8 mouse cellular contexts compared by ENCODE assay signal in genomic region chr12:25092751-25093211, GRCm38 (mm10). TPM values are rescaled to one million over a fixed set of nuclear protein-coding genes. Genes with fewer than 3 reads are reported as not detected.
DNase-seq lines count a peak whose midpoint lies in the region; ATAC-seq and TF ChIP-seq lines count a peak whose summit lies in the region.

No protein-coding gene starts in this region.

- peaks cover 5% of the 10 kb centered on the region for H3K4me1 ChIP-seq in brown adipose tissue, adult 24 weeks (ENCODE audit: control insufficient read depth, insufficient read depth, insufficient read length, low read length)
- H3K4me1 ChIP-seq in forebrain, embryonic 15.5 days = peaks cover 30% of the 10 kb centered on the region
- peaks cover 14% of the 10 kb centered on the region; the same call in 1 of the 2 replicates for H3K4me1 ChIP-seq in hindbrain, postnatal 0 days (ENCODE audit: insufficient read depth, low read length)
- peaks cover 27% of the 10 kb centered on the region for H3K4me1 ChIP-seq in limb, embryonic 15.5 days
- peaks cover 36% of the 10 kb centered on the region for H3K4me1 ChIP-seq in midbrain, embryonic 16.5 days (ENCODE audit: control insufficient read depth, insufficient read depth, low read length)

- 0 out of 2 replicates have a peak, but pooled peaks cover 3% of the 10 kb centered on the region for H3K27me3 ChIP-seq in forebrain, embryonic 15.5 days
- no peaks in the 10 kb centered on the region for H3K27me3 ChIP-seq in hindbrain, postnatal 0 days (ENCODE audit: insufficient read depth, low read length)
- H3K27me3 ChIP-seq in limb, embryonic 15.5 days = no peaks in the 10 kb centered on the region
- no peaks in the 10 kb centered on the region for H3K27me3 ChIP-seq in midbrain, embryonic 16.5 days (ENCODE audit: control insufficient read depth, insufficient read depth, low read depth, low read length)

- H3K4me2 ChIP-seq in forebrain, embryonic 15.5 days (replicated peaks) = peak overlapping the region; percentile 58
- peak overlapping the region; percentile 95 for H3K4me2 ChIP-seq in hindbrain, postnatal 0 days (ENCODE audit: low read depth, low read length)
- peak overlapping the region; percentile 62 for H3K4me2 ChIP-seq in limb, embryonic 15.5 days
- peak overlapping the region; percentile 65 for H3K4me2 ChIP-seq in midbrain, embryonic 16.5 days (ENCODE audit: low read length)

- H3K9me3 ChIP-seq in forebrain, embryonic 15.5 days = no peaks in the 10 kb centered on the region
- no peaks in the 10 kb centered on the region for H3K9me3 ChIP-seq in hindbrain, postnatal 0 days (ENCODE audit: low read length)
- H3K9me3 ChIP-seq in limb, embryonic 15.5 days = no peaks in the 10 kb centered on the region
- no peaks in the 10 kb centered on the region for H3K9me3 ChIP-seq in midbrain, embryonic 16.5 days (replicated peaks; ENCODE audit: control insufficient read depth, low read length, poor library complexity, severe bottlenecking)

- DNase-seq in frontal cortex, postnatal 36 days (ENCODE audit: low spot score in 2 of 2) = peak; percentile 24 to 47
- DNase-seq in frontal cortex, adult 2 months (ENCODE audit: extremely low spot score in 1 of 2, low spot score in 1 of 2) = no peak
- DNase-seq in hindbrain, postnatal 0 days (ENCODE audit: low spot score) = peak; percentile 58
- peak; percentile 67 for DNase-seq in thymus, postnatal 25 days

- WGBS in forebrain, embryonic 15.5 days = 2% methylated on average over 17 of the region's 17 CpGs
- 3% methylated on average over 17 of the region's 17 CpGs for WGBS in hindbrain, postnatal 0 days
- 2% methylated on average over 17 of the region's 17 CpGs for WGBS in limb, embryonic 15.5 days
- 4% methylated on average over 17 of the region's 17 CpGs for WGBS in midbrain, embryonic 16.5 days

- peak overlapping the region; percentile 50 for H3K4me3 ChIP-seq in brown adipose tissue, adult 24 weeks (ENCODE audit: insufficient read depth, low read depth, low read length)
- peak overlapping the region; percentile 41 for H3K4me3 ChIP-seq in forebrain, embryonic 15.5 days
- H3K4me3 ChIP-seq in hindbrain, postnatal 0 days (ENCODE audit: low read length) = peak overlapping the region; percentile 39
- peak overlapping the region; percentile 35 for H3K4me3 ChIP-seq in limb, embryonic 15.5 days
- H3K4me3 ChIP-seq in midbrain, embryonic 16.5 days (ENCODE audit: low read depth, low read length) = peak overlapping the region; percentile 28

- no peak for ATAC-seq in forebrain, embryonic 15.5 days (replicated peaks)
- no peak for ATAC-seq in hindbrain, postnatal 0 days
- ATAC-seq in limb, embryonic 15.5 days (ENCODE audit: insufficient number of reproducible peaks, low FRiP score, low TSS enrichment, low read depth) = no peak
- 0 out of 2 replicates have a peak, but pooled peaks have one; percentile 3 for ATAC-seq in midbrain, embryonic 16.5 days

- H3K27ac ChIP-seq in brown adipose tissue, adult 24 weeks (replicated peaks; ENCODE audit: low read depth, low read length) = no peak overlapping the region
- H3K27ac ChIP-seq in forebrain, embryonic 15.5 days (replicated peaks) = peak overlapping the region; percentile 64
- peak overlapping the region; percentile 54; the same call in 1 of the 2 replicates for H3K27ac ChIP-seq in hindbrain, postnatal 0 days
- H3K27ac ChIP-seq in limb, embryonic 15.5 days = peak overlapping the region; percentile 35; the same call in 1 of the 2 replicates
- no peak overlapping the region for H3K27ac ChIP-seq in midbrain, embryonic 16.5 days (ENCODE audit: low read length)

- no peaks in the 10 kb centered on the region for H3K36me3 ChIP-seq in forebrain, embryonic 15.5 days
- no peaks in the 10 kb centered on the region for H3K36me3 ChIP-seq in hindbrain, postnatal 0 days (ENCODE audit: insufficient read depth, low read length)
- H3K36me3 ChIP-seq in limb, embryonic 15.5 days = no peaks in the 10 kb centered on the region
- no peaks in the 10 kb centered on the region for H3K36me3 ChIP-seq in midbrain, embryonic 16.5 days (ENCODE audit: control insufficient read depth, insufficient read depth, low read length)

- peak overlapping the region; percentile 34 for H3K9ac ChIP-seq in forebrain, embryonic 15.5 days (replicated peaks)
- peak overlapping the region; percentile 46 for H3K9ac ChIP-seq in hindbrain, postnatal 0 days (replicated peaks; ENCODE audit: low read length)
- H3K9ac ChIP-seq in limb, embryonic 15.5 days = no peak overlapping the region
- peak overlapping the region; percentile 43; the same call in 1 of the 2 replicates for H3K9ac ChIP-seq in midbrain, embryonic 16.5 days (ENCODE audit: low read depth, low read length)

- TF ChIP-seq CTCF in hindbrain, postnatal 0 days (IDR thresholded peaks at IDR 0.05; ENCODE audit: low read depth) = no peak

RNA-seq across cellular contexts. Expression of gene Id2, which starts 4.2 kb away (rescaled TPM):
- 188 and 189 TPM in 2 replicates for polyA plus RNA-seq in frontal cortex, adult 2 months (2012; rRNA removed)
- polyA plus RNA-seq in brown adipose tissue, adult 24 weeks (2012; ENCODE audit: insufficient read depth, insufficient read length, missing spikeins) = 40.6 and 60.6 TPM in 2 replicates
- 509 and 581 TPM in 2 replicates for polyA plus RNA-seq in forebrain, embryonic 15.5 days (2015; fragmentation: Nextera tagmentation; extraction: Ambion mirVana)
- 202 and 242 TPM in 2 replicates for total RNA-seq in hindbrain, postnatal 0 days (2014; rRNA removed)
- 518 and 585 TPM in 2 replicates for polyA plus RNA-seq in hindbrain, postnatal 0 days (2015; fragmentation: Nextera tagmentation; extraction: Ambion mirVana)
- polyA plus RNA-seq in limb, embryonic 15.5 days (2015; fragmentation: Nextera tagmentation; extraction: Ambion mirVana) = 265 and 283 TPM in 2 replicates
- polyA plus RNA-seq in midbrain, embryonic 16.5 days (2015; fragmentation: Nextera tagmentation; extraction: Ambion mirVana) = 140 and 176 TPM in 2 replicates

Comparison
In these comparisons a context has a peak if more than half of its experiments do, and no peak if none do; other contexts are left out.
1. DNase-seq: peak in frontal cortex, postnatal 36 days (2 of 2), hindbrain, postnatal 0 days (single experiment) and thymus, postnatal 25 days (single experiment); none in frontal cortex, adult 2 months (0 of 2).
2. H3K27ac ChIP-seq: peak in forebrain, embryonic 15.5 days (single experiment), hindbrain, postnatal 0 days (single experiment) and limb, embryonic 15.5 days (single experiment); none in brown adipose tissue, adult 24 weeks (single experiment) and midbrain, embryonic 16.5 days (single experiment).
3. Peak in every context shown above with its lines, with median percentiles within 50 percentile points of each other: H3K4me3 ChIP-seq and H3K4me2 ChIP-seq.